Mouse (Mus musculus) olfactory bulb, adult 2 months (tissue): ENCODE results near the gene Gm10160.
"Not testable (repeated sequence)": the region's sequence is repeated elsewhere in the genome, so short reads cannot be mapped to it uniquely, and the experiment has no call there.

Experiments
- CTCF ChIP-seq: fragments of 200-500 bp; IDR thresholded peaks from 2 replicates; pipeline ENCODE4 v1.5.1; 2012; ENCODE audit warnings: low read depth, mild to moderate bottlenecking, low read length, moderate library complexity; ENCODE audit not compliant: insufficient read depth
- POLR2A ChIP-seq: fragments of 200-500 bp; IDR thresholded peaks from 2 replicates; pipeline ENCODE4 v1.6.1; 2012; ENCODE audit warnings: mild to moderate bottlenecking, low read depth, low read length, moderate library complexity; ENCODE audit not compliant: insufficient read depth

DNA sequence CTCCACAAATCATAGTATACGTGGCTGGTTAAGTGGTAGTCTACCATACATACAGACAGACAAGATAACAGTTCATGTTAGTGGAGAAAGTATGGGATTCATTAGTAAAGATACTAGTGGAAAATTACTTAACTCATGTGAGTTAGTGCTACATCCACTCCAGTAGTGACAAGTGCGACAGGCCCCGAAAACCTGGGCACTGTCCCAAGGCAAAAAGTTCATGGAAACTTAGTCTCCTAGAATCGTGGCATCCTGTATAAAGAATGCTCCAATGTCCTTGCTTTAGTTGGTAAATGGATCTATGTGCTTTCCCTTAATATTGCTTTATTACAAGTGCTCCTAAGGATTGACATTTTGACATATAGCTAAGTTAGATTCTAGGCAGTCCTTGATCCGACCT, 17.8 kb downstream of the Gm10160 start:
- TF ChIP-seq CTCF, POLR2A: not testable (repeated sequence)
